Mouse (Mus musculus): ENCODE data around the gene Rps12-ps3. TPM values are rescaled to one million over a fixed set of nuclear protein-coding genes. Genes with fewer than 3 reads are reported as not detected.

Gene Rps12-ps3
- polyA plus RNA-seq, 1 experiment from 2014 or later: 7.5 TPM

Other genes starting within 250 kb of the Rps12-ps3 start
- gene Shtn1, start 246.2 kb upstream of the Rps12-ps3 start, polyA plus RNA-seq (2016; fragmentation: Nextera tagmentation; extraction: Ambion mirVana): 3.7 and 4.5 TPM in 2 replicates
- gene Vax1, start 152.2 kb upstream of the Rps12-ps3 start, polyA plus RNA-seq (2016; fragmentation: Nextera tagmentation; extraction: Ambion mirVana): 0.46 and 1.0 TPM in 2 replicates
- gene Kcnk18, start 103.1 kb upstream of the Rps12-ps3 start, polyA plus RNA-seq (2016; fragmentation: Nextera tagmentation; extraction: Ambion mirVana): not detected in 2 replicates
- 14.7 and 18.8 TPM in 2 replicates for gene Slc18a2, start 61.4 kb upstream of the Rps12-ps3 start, polyA plus RNA-seq (2016; fragmentation: Nextera tagmentation; extraction: Ambion mirVana)
- gene Pdzd8, start 23.5 kb downstream of the Rps12-ps3 start, polyA plus RNA-seq (2016; fragmentation: Nextera tagmentation; extraction: Ambion mirVana): 14.5 and 16.9 TPM in 2 replicates
- 17.9 and 23.7 TPM in 2 replicates for gene Emx2, start 136.1 kb downstream of the Rps12-ps3 start, polyA plus RNA-seq (2016; fragmentation: Nextera tagmentation; extraction: Ambion mirVana)

All from midbrain, embryonic 12.5 days (tissue).